Mouse (Mus musculus) testis, adult 2 months (tissue): ENCODE measurements around the gene Npas3. TPM values are rescaled to one million over a fixed set of nuclear protein-coding genes. Genes with fewer than 3 reads are reported as not detected.

Experiments
- H3K27ac ChIP-seq: fragments of 200-500 bp; 2 replicates; pipeline ENCODE4 v1.5.1; 2012; ENCODE audit warnings: low read depth, low read length; ENCODE audit not compliant: control insufficient read depth, insufficient read depth
- H3K27me3 ChIP-seq: fragments of 200-500 bp; 2 replicates; pipeline ENCODE4 v1.6.1; 2012; ENCODE audit warnings: mild to moderate bottlenecking, low read length, moderate library complexity; ENCODE audit not compliant: control insufficient read depth, insufficient read depth
- H3K36me3 ChIP-seq: fragments of 200-500 bp; 2 replicates; pipeline ENCODE4 v1.6.1; 2012; ENCODE audit warnings: mild to moderate bottlenecking, low read length; ENCODE audit not compliant: control insufficient read depth, insufficient read depth
- H3K4me1 ChIP-seq: fragments of 200-500 bp; 2 replicates; pipeline ENCODE4 v1.6.1; 2012; ENCODE audit warnings: low read length; ENCODE audit not compliant: control insufficient read depth, insufficient read depth
- H3K4me3 ChIP-seq: fragments of 200-500 bp; 2 replicates; pipeline ENCODE4 v1.5.1; 2012; ENCODE audit warnings: low read depth, mild to moderate bottlenecking, low read length, moderate library complexity, mixed read lengths; ENCODE audit not compliant: control insufficient read depth
- CTCF ChIP-seq: fragments of 200-500 bp; IDR thresholded peaks from 2 replicates; pipeline ENCODE4 v1.5.1; 2012; ENCODE audit warnings: low read depth, mild to moderate bottlenecking, inconsistent platforms, low read length, moderate library complexity; ENCODE audit not compliant: control insufficient read depth, insufficient read depth, insufficient replicate concordance
- POLR2A ChIP-seq: fragments of 200-500 bp; IDR thresholded peaks from 2 replicates; pipeline ENCODE4 v1.6.1; 2012; ENCODE audit warnings: low read depth, mild to moderate bottlenecking, inconsistent platforms, low read length, moderate library complexity; ENCODE audit not compliant: control insufficient read depth
- polyA plus RNA-seq: library from polyadenylated mRNA; depleted of rRNA; stranded (reverse); fragments of >200 nt; gene quantifications from 2 replicates; pipeline ENCODE4 v1.2.3, GENCODE M21; 2012

Npas3 gene
- polyA plus RNA-seq, 1 experiment: 0.91 TPM

GRCm38 (mm10) chr12:53746653-53747052 lies 498.2 kb downstream of the Npas3 start:
- no peaks in the 10 kb centered on the region for H3K36me3 ChIP-seq
- TF ChIP-seq CTCF: no peak
- no peak for TF ChIP-seq POLR2A
- H3K4me1 ChIP-seq: no peaks in the 10 kb centered on the region
- no peak overlapping the region for H3K27ac ChIP-seq
- no peak overlapping the region for H3K4me3 ChIP-seq
- no peaks in the 10 kb centered on the region for H3K27me3 ChIP-seq

DNA sequence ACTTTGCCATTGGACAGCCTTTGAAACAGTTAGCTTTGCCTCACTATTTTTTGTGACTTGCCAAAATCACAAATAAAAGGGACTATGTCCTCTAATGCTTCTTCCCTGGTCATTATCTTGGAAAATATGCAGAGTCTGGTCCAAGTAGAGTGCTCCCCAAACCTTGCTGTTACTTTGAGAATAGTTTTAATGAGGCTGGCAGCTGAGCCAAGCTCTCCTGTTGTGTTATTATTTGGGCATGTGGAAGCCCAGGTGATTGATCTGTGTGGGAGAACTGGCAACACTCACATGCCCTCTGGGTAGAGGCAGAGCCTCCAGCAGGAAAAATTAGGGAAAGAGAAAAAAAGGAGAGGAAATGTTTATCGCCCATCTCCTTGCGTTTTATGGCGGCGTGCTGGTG lies 500.9 kb downstream of the Npas3 start:
- no peaks in the 10 kb centered on the region for H3K36me3 ChIP-seq
- no peak for TF ChIP-seq POLR2A
- TF ChIP-seq CTCF: no peak
- no peaks in the 10 kb centered on the region for H3K27me3 ChIP-seq
- H3K4me3 ChIP-seq: no peak overlapping the region
- H3K27ac ChIP-seq: no peak overlapping the region
- H3K4me1 ChIP-seq: no peaks in the 10 kb centered on the region

- Histone ChIP-seq H3K4me3 (no peak overlapping the region), H3K27ac (no peak overlapping the region), H3K36me3 (no peaks in the 10 kb centered on the region), H3K27me3 (no peaks in the 10 kb centered on the region), H3K4me1 (no peaks in the 10 kb centered on the region)
- TF ChIP-seq POLR2A (no peak), CTCF (no peak)
These were observed 504.0 kb downstream of the Npas3 start for GRCm38 (mm10) chr12:53752281-53753072.

DNA sequence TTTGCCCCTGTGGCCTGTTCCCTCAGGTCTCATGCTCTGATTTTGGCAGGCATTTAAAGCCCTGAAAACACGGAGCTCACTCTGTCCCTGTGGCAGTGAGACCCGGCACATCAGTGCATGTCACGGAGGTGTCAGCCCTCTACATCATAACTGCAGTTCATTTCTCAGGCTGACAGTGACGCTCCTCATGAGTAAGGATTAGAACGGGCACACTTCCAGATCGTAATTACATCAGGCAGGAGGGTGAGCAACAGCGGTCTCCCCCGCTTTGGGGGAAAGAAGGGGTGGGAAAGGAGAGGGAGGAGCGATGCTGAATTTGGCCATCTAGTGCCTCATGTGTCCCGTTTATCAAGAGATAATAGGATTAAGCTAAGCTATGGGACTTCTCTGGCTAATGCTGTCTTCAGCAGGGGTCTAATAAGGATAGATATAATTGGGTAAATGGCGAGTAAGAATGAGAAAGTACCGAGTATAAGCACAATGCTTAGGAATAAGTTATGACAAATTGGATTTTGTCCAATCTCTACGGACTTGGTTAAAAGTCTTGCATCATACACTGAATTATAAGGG lies 505.0 kb downstream of the Npas3 start:
- no peaks in the 10 kb centered on the region for H3K27me3 ChIP-seq
- no peak overlapping the region for H3K4me3 ChIP-seq
- no peaks in the 10 kb centered on the region for H3K36me3 ChIP-seq
- H3K27ac ChIP-seq: no peak overlapping the region
- no peaks in the 10 kb centered on the region for H3K4me1 ChIP-seq
- TF ChIP-seq CTCF: no peak
- TF ChIP-seq POLR2A: no peak

GRCm38 (mm10) chr12:53754236-53754635 lies 505.8 kb downstream of the Npas3 start:
- no peak for TF ChIP-seq CTCF
- no peak for TF ChIP-seq POLR2A

GRCm38 (mm10) chr12:53757631-53758030 lies 509.2 kb downstream of the Npas3 start:
- H3K27ac ChIP-seq: no peak overlapping the region
- no peaks in the 10 kb centered on the region for H3K27me3 ChIP-seq
- no peaks in the 10 kb centered on the region for H3K36me3 ChIP-seq
- H3K4me3 ChIP-seq: no peak overlapping the region
- TF ChIP-seq POLR2A (no peak), CTCF (no peak)
- no peaks in the 10 kb centered on the region for H3K4me1 ChIP-seq

More at GRCm38 (mm10) chr12:53754236-53754635, 505.8 kb downstream of the Npas3 start:
- H3K36me3 ChIP-seq: no peaks in the 10 kb centered on the region
- no peak overlapping the region for H3K4me3 ChIP-seq
- no peak overlapping the region for H3K27ac ChIP-seq
- no peaks in the 10 kb centered on the region for H3K4me1 ChIP-seq
- H3K27me3 ChIP-seq: no peaks in the 10 kb centered on the region

- H3K27ac ChIP-seq: no peak overlapping the region
- no peaks in the 10 kb centered on the region for H3K27me3 ChIP-seq
- no peak overlapping the region for H3K4me3 ChIP-seq
- no peaks in the 10 kb centered on the region for H3K36me3 ChIP-seq
- no peak for TF ChIP-seq CTCF
- no peak for TF ChIP-seq POLR2A
- no peaks in the 10 kb centered on the region for H3K4me1 ChIP-seq
These were observed 509.9 kb downstream of the Npas3 start for GRCm38 (mm10) chr12:53758356-53758755.

- H3K4me1 ChIP-seq: no peaks in the 10 kb centered on the region; the same call in 1 of the 2 replicates
- TF ChIP-seq CTCF: no peak
- TF ChIP-seq POLR2A: no peak
- H3K4me3 ChIP-seq: no peak overlapping the region
- H3K36me3 ChIP-seq: no peaks in the 10 kb centered on the region
- H3K27ac ChIP-seq: no peak overlapping the region
- H3K27me3 ChIP-seq: no peaks in the 10 kb centered on the region
These were observed 515.7 kb downstream of the Npas3 start for GRCm38 (mm10) chr12:53764143-53764542.
